Mouse (Mus musculus) cerebellum, adult 2 months (tissue): ENCODE measurements around the gene Pdgfra. TPM values are rescaled to one million over a fixed set of nuclear protein-coding genes. Genes with fewer than 3 reads are reported as not detected.

Experiments used
- DNase-seq, 2 experiments: peaks; one replicate each; pipeline ENCODE4 v3.0.0; 2021
- H3K27ac ChIP-seq: fragments of 200-500 bp; 2 replicates; pipeline ENCODE4 v1.5.1; 2012; ENCODE audit warnings: low read length, control low read depth, inconsistent platforms; ENCODE audit not compliant: insufficient read depth
- H3K27me3 ChIP-seq: fragments of 200-500 bp; 2 replicates; pipeline ENCODE4 v1.6.1; 2012; ENCODE audit warnings: inconsistent platforms, mild to moderate bottlenecking, low read length, moderate library complexity; ENCODE audit not compliant: control insufficient read depth, insufficient read depth
- H3K4me1 ChIP-seq: fragments of 200-500 bp; 2 replicates; pipeline ENCODE4 v1.6.1; 2011; ENCODE audit warnings: low read length; ENCODE audit not compliant: control insufficient read depth, insufficient read depth
- H3K4me3 ChIP-seq: fragments of 200-500 bp; replicated peaks from 2 replicates; pipeline ENCODE3; 2011; ENCODE audit warnings: mild to moderate bottlenecking, low read depth, low read length, control low read depth; ENCODE audit not compliant: insufficient read depth
- CTCF ChIP-seq: fragments of 200-500 bp; IDR thresholded peaks from 2 replicates; pipeline ENCODE4 v1.5.1; 2011; ENCODE audit warnings: low read depth, mild to moderate bottlenecking, control low read depth, low read length, moderate library complexity, borderline replicate concordance; ENCODE audit not compliant: insufficient read depth
- POLR2A ChIP-seq: fragments of 200-500 bp; IDR thresholded peaks from 2 replicates; pipeline ENCODE4 v1.6.1; 2011; ENCODE audit warnings: low read length, control low read depth, borderline replicate concordance; ENCODE audit not compliant: insufficient read depth
- WGBS: fragments of 180-500 bp; shearing (Covaris S2); methylation state at CpG from one replicate; pipeline ENCODE4 v1.1.7; 2018; 5-methylcytosine and 5-hydroxymethylcytosine counted together
- polyA plus RNA-seq: library from polyadenylated mRNA; depleted of rRNA; stranded (reverse); fragments of >200 nt; gene quantifications from 2 replicates; pipeline ENCODE4 v1.2.3, GENCODE M21; 2012

Pdgfra gene
- polyA plus RNA-seq, 1 experiment, result 8.6 TPM

GRCm38 (mm10) chr5:75151146-75151900, 769 bp upstream of the Pdgfra start:
- Histone ChIP-seq H3K4me3 (no peak overlapping the region), H3K27ac (no peak overlapping the region), H3K4me1 (peaks cover 3% of the 10 kb centered on the region; the same call in 1 of the 2 replicates), H3K27me3 (peaks cover 20% of the 10 kb centered on the region; the same call in 1 of the 2 replicates)
- DNase-seq, result peak in 1 of 2 experiments; percentile 32
- TF ChIP-seq POLR2A (no peak), CTCF (peak; percentile 22; the same call in 1 of the 2 replicates)
- WGBS, result 3% methylated on average over 35 of the region's 35 CpGs

- H3K27ac ChIP-seq, result no peak overlapping the region
Observed at GRCm38 (mm10) chr5:75152791-75153625, 916 bp downstream of the Pdgfra start.

GRCm38 (mm10) chr5:75153626-75153960, 1.5 kb downstream of the Pdgfra start:
- H3K4me3 ChIP-seq, result no peak overlapping the region
- DNase-seq, result no peak
- peaks cover 8% of the 10 kb centered on the region for H3K4me1 ChIP-seq
- no peak for TF ChIP-seq CTCF
- TF ChIP-seq POLR2A, result no peak
- no peak overlapping the region for H3K27ac ChIP-seq
- H3K27me3 ChIP-seq, result peaks cover 20% of the 10 kb centered on the region; the same call in 1 of the 2 replicates
- 5% methylated on average over 13 of the region's 13 CpGs for WGBS

More at GRCm38 (mm10) chr5:75152791-75153625, 916 bp downstream of the Pdgfra start:
- WGBS, result 1% methylated on average over 71 of the region's 72 CpGs
- DNase-seq, result no peak
- Histone ChIP-seq H3K27me3 (peaks cover 20% of the 10 kb centered on the region; the same call in 1 of the 2 replicates), H3K4me3 (no peak overlapping the region), H3K4me1 (peaks cover 8% of the 10 kb centered on the region)
- TF ChIP-seq POLR2A (no peak), CTCF (no peak)

- peaks cover 8% of the 10 kb centered on the region for H3K4me1 ChIP-seq
- peaks cover 20% of the 10 kb centered on the region; the same call in 1 of the 2 replicates for H3K27me3 ChIP-seq
- TF ChIP-seq CTCF (no peak), POLR2A (no peak)
- H3K4me3 ChIP-seq, result no peak overlapping the region
- WGBS, result 5% methylated on average over 27 of the region's 27 CpGs
- peak in 1 of 2 experiments; percentile 30 for DNase-seq
- H3K27ac ChIP-seq, result no peak overlapping the region
Observed at GRCm38 (mm10) chr5:75153961-75154620, 2.0 kb downstream of the Pdgfra start.

- Histone ChIP-seq H3K27me3 (peaks cover 20% of the 10 kb centered on the region; the same call in 1 of the 2 replicates), H3K4me1 (peaks cover 8% of the 10 kb centered on the region), H3K4me3 (no peak overlapping the region), H3K27ac (no peak overlapping the region)
- TF ChIP-seq POLR2A (no peak), CTCF (no peak)
- DNase-seq, result peak in 1 of 2 experiments; percentile 19
- WGBS, result 3% methylated on average over 21 of the region's 21 CpGs
Observed at GRCm38 (mm10) chr5:75154621-75155235, 2.6 kb downstream of the Pdgfra start.

GRCm38 (mm10) chr5:75155281-75155680, 3.2 kb downstream of the Pdgfra start:
- Histone ChIP-seq H3K27me3 (peaks cover 19% of the 10 kb centered on the region; the same call in 1 of the 2 replicates), H3K4me1 (peaks cover 8% of the 10 kb centered on the region), H3K27ac (no peak overlapping the region), H3K4me3 (no peak overlapping the region)
- TF ChIP-seq CTCF (no peak), POLR2A (no peak)
- no peak for DNase-seq
- 4% methylated on average over 7 of the region's 9 CpGs for WGBS

GRCm38 (mm10) chr5:75155741-75156553, 3.9 kb downstream of the Pdgfra start:
- Histone ChIP-seq H3K27ac (no peak overlapping the region), H3K27me3 (peaks cover 19% of the 10 kb centered on the region; the same call in 1 of the 2 replicates), H3K4me3 (peak overlapping the region; percentile 10), H3K4me1 (peaks cover 8% of the 10 kb centered on the region)
- peak; percentile 39 to 59 for DNase-seq
- WGBS, result 2% methylated on average over 52 of the region's 52 CpGs
- TF ChIP-seq POLR2A (no peak), CTCF (peak; percentile 37; the same call in 1 of the 2 replicates)
